In the genomic region with DNA sequence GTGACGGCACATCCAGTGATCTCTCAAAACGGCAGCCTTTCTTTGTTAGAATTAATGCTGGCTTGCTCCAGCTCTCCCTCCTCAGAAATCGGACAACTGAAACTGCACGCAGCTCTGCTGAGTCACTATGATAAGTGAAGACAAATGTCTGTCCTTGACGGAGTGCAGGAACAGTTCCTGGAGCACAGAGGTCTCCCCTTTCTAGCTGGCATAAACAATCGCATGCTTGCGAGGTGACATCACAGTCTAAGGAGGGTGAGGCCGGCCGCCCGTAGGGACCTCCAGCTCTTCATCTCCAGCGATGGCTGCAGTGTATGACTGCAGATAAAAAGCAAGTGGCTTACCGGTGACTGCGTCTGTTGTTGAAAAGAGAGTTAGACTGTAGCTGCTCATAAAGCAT, we compare ENCODE assay signal across 8 mouse cellular contexts. TPM values are rescaled to one million over a fixed set of nuclear protein-coding genes. Genes with fewer than 3 reads are reported as not detected.
DNase-seq lines count a peak whose midpoint lies in the region; ATAC-seq and TF ChIP-seq lines count a peak whose summit lies in the region.

No protein-coding gene starts in this region.

- intact Hi-C loops in left cerebral cortex, adult 2 months (cut with DNase I) = no loop called here

- DNase-seq in ES-E14 (ENCODE audit: low read depth, low spot score) = peak; percentile 75
- peak; percentile 91 for DNase-seq in adrenal gland, adult 2 months
- DNase-seq in heart, adult 11 months = peak; percentile 98
- peak; percentile 91 for DNase-seq in skeletal muscle tissue, adult 2 months (ENCODE audit: low read depth, low spot score)
- no peak for DNase-seq in left cerebral cortex, adult 2 months (ENCODE audit: extremely low spot score in 1 of 2, low spot score in 2 of 2)

- H3K4me3 ChIP-seq in ES-E14 (ENCODE audit: insufficient read depth in 1 of 2, low read depth in 1 of 2, low read length in 2 of 2, poor library complexity in 1 of 2, severe bottlenecking in 1 of 2) = peak overlapping the region; percentile 7 to 19; a peak in 3 of 4 replicates
- no peak overlapping the region for H3K4me3 ChIP-seq in limb, embryonic 15.5 days
- no peak overlapping the region for H3K4me3 ChIP-seq in forebrain, embryonic 16.5 days (replicated peaks; ENCODE audit: low read length)
- H3K4me3 ChIP-seq in left cerebral cortex, adult 2 months = no peak overlapping the region

- peak; percentile 67; the same call in 1 of the 2 replicates for ATAC-seq in limb, embryonic 15.5 days (ENCODE audit: insufficient number of reproducible peaks, low FRiP score, low TSS enrichment, low read depth)
- no peak for ATAC-seq in erythroid progenitor cell, adult 5-6 weeks (replicated peaks; ENCODE audit: low FRiP score, poor library complexity, severe bottlenecking)
- ATAC-seq in forebrain, embryonic 16.5 days = no peak

- no peak for TF ChIP-seq CTCF in left cerebral cortex, adult 2 months (IDR thresholded peaks at IDR 0.05)

- H3K27ac ChIP-seq in ES-E14 (ENCODE audit: insufficient read depth, low read depth, low read length, poor library complexity, severe bottlenecking) = peak overlapping the region; percentile 70
- no peak overlapping the region for H3K27ac ChIP-seq in limb, embryonic 15.5 days
- H3K27ac ChIP-seq in forebrain, embryonic 16.5 days (ENCODE audit: low read length) = no peak overlapping the region
- no peak overlapping the region for H3K27ac ChIP-seq in left cerebral cortex, adult 2 months

- H3K9me3 ChIP-seq in ES-E14 (ENCODE audit: control insufficient read depth, insufficient read depth, low read depth, low read length) = no peaks in the 10 kb centered on the region
- no peaks in the 10 kb centered on the region for H3K9me3 ChIP-seq in limb, embryonic 15.5 days
- no peaks in the 10 kb centered on the region for H3K9me3 ChIP-seq in forebrain, embryonic 16.5 days (ENCODE audit: control insufficient read depth, low read length)

- H3K9ac ChIP-seq in ES-E14 (ENCODE audit: insufficient read depth, low read depth, low read length, poor library complexity, severe bottlenecking) = peak overlapping the region; percentile 42; the same call in 1 of the 2 replicates
- no peak overlapping the region for H3K9ac ChIP-seq in limb, embryonic 15.5 days
- H3K9ac ChIP-seq in forebrain, embryonic 16.5 days (replicated peaks; ENCODE audit: low read depth, low read length) = no peak overlapping the region

- no peaks in the 10 kb centered on the region for H3K27me3 ChIP-seq in limb, embryonic 15.5 days
- no peaks in the 10 kb centered on the region for H3K27me3 ChIP-seq in forebrain, embryonic 16.5 days (replicated peaks; ENCODE audit: control insufficient read depth, insufficient read depth, low read length)

- in situ Hi-C loops in ES-E14 (cut with MboI; ENCODE audit: low sequenced_read_pairs in 2 of 2, unreplicated experiment in 2 of 2) = no loop called here

- no peak overlapping the region for H3K4me2 ChIP-seq in limb, embryonic 15.5 days
- no peak overlapping the region for H3K4me2 ChIP-seq in forebrain, embryonic 16.5 days (ENCODE audit: low read length)

- 42% methylated on average over 13 of the region's 13 CpGs for WGBS in limb, embryonic 15.5 days
- 52% methylated on average over 13 of the region's 13 CpGs for WGBS in forebrain, embryonic 16.5 days

- H3K4me1 ChIP-seq in ES-E14 (ENCODE audit: control insufficient read depth in 2 of 2, insufficient read depth in 2 of 2, low read length in 2 of 2, poor library complexity in 1 of 2) = peaks cover 1 to 4% of the 10 kb centered on the region in 2 experiments; a peak in 2 of 4 replicates
- H3K4me1 ChIP-seq in limb, embryonic 15.5 days = no peaks in the 10 kb centered on the region
- H3K4me1 ChIP-seq in forebrain, embryonic 16.5 days (replicated peaks; ENCODE audit: control insufficient read depth, insufficient read depth, low read length) = no peaks in the 10 kb centered on the region

- H3K36me3 ChIP-seq in ES-E14 (ENCODE audit: control insufficient read depth, insufficient read depth, low read length, poor library complexity, severe bottlenecking) = peaks cover 32% of the 10 kb centered on the region
- peaks cover 93% of the 10 kb centered on the region for H3K36me3 ChIP-seq in limb, embryonic 15.5 days
- H3K36me3 ChIP-seq in forebrain, embryonic 16.5 days (ENCODE audit: control insufficient read depth, insufficient read depth) = peaks cover 73% of the 10 kb centered on the region

TF ChIP-seq in ES-E14, 5 proteins besides CTCF, POLR2A, EP300 and RAD21:
- peak; percentile 99 for TF ChIP-seq MAFK (IDR thresholded peaks at IDR 0.05; ENCODE audit: insufficient read depth, low read depth, low read length)
- no peak for TF ChIP-seq CHD2 (IDR thresholded peaks at IDR 0.05; ENCODE audit: low read depth, low read length)

RNA-seq across cellular contexts. Expression of a gene that starts 31.0 kb away (rescaled TPM):
- 28.4 and 45.4 TPM in 2 replicates for total RNA-seq in ES-E14 (2012; rRNA removed)
- 1 to 10 TPM; 4.3 to 8.5 TPM for total RNA-seq in adrenal gland, adult 2 months (2021)
- 0.91 and 1.1 TPM in 2 replicates for polyA plus RNA-seq in adrenal gland, adult 2 months (2012; rRNA removed)
- polyA plus RNA-seq in limb, embryonic 15.5 days (2015; fragmentation: Nextera tagmentation; extraction: Ambion mirVana) = 29.5 and 32.6 TPM in 2 replicates
- 5.9 and 14.1 TPM in 2 replicates for total RNA-seq in erythroid progenitor cell, adult 5-6 weeks (2015; ENCODE audit: low replicate concordance)
- total RNA-seq in erythroid progenitor cell, adult 5-6 weeks (2017; ENCODE audit: low replicate concordance) = 11.8 and 14.0 TPM in 2 replicates
- polyA plus RNA-seq in forebrain, embryonic 16.5 days (2015; fragmentation: Nextera tagmentation; extraction: Ambion mirVana) = 25.2 and 25.8 TPM in 2 replicates
- total RNA-seq in left cerebral cortex, adult 2 months (2021) = 1 to 10 TPM; 5.3 to 5.9 TPM

RNA-seq across cellular contexts. Expression of a gene that starts 34.8 kb away (rescaled TPM):
- total RNA-seq in ES-E14 (2012; rRNA removed) = 9.0 and 10.7 TPM in 2 replicates
- total RNA-seq in adrenal gland, adult 2 months (2021) = 10 to 100 TPM; 18.6 to 19.8 TPM
- polyA plus RNA-seq in adrenal gland, adult 2 months (2012; rRNA removed) = 2.4 and 3.7 TPM in 2 replicates
- polyA plus RNA-seq in limb, embryonic 15.5 days (2015; fragmentation: Nextera tagmentation; extraction: Ambion mirVana) = 18.8 and 19.0 TPM in 2 replicates
- total RNA-seq in erythroid progenitor cell, adult 5-6 weeks (2015; ENCODE audit: low replicate concordance) = 3.8 and 13.3 TPM in 2 replicates
- total RNA-seq in erythroid progenitor cell, adult 5-6 weeks (2017; ENCODE audit: low replicate concordance) = 5.1 and 8.5 TPM in 2 replicates
- 40.8 and 42.8 TPM in 2 replicates for polyA plus RNA-seq in forebrain, embryonic 16.5 days (2015; fragmentation: Nextera tagmentation; extraction: Ambion mirVana)
- total RNA-seq in left cerebral cortex, adult 2 months (2021) = 10 to 100 TPM; 15.6 to 16.3 TPM

RNA-seq across cellular contexts. Expression of a gene that starts 35.1 kb away (rescaled TPM):
- total RNA-seq in ES-E14 (2012; rRNA removed) = 13.9 and 15.2 TPM in 2 replicates
- 10 to 100 TPM in 1 of 2 experiments, 1 to 10 TPM in 1; 9.4 to 10.9 TPM for total RNA-seq in adrenal gland, adult 2 months (2021)
- polyA plus RNA-seq in adrenal gland, adult 2 months (2012; rRNA removed) = 4.2 and 4.5 TPM in 2 replicates
- polyA plus RNA-seq in limb, embryonic 15.5 days (2015; fragmentation: Nextera tagmentation; extraction: Ambion mirVana) = 19.3 and 21.2 TPM in 2 replicates
- total RNA-seq in erythroid progenitor cell, adult 5-6 weeks (2015; ENCODE audit: low replicate concordance) = 2.5 and 4.0 TPM in 2 replicates
- 1.9 and 2.7 TPM in 2 replicates for total RNA-seq in erythroid progenitor cell, adult 5-6 weeks (2017; ENCODE audit: low replicate concordance)
- 54.4 and 56.7 TPM in 2 replicates for polyA plus RNA-seq in forebrain, embryonic 16.5 days (2015; fragmentation: Nextera tagmentation; extraction: Ambion mirVana)
- total RNA-seq in left cerebral cortex, adult 2 months (2021) = 10 to 100 TPM; 40.7 to 45.1 TPM

RNA-seq across cellular contexts. Expression of a gene that starts 47.9 kb away (rescaled TPM):
- 0.09 TPM in 1 of 2 replicates, not detected in the other for total RNA-seq in ES-E14 (2012; rRNA removed)
- total RNA-seq in adrenal gland, adult 2 months (2021) = under 1 TPM in 1 of 2 experiments, not detected in 1; 0.14 TPM
- polyA plus RNA-seq in adrenal gland, adult 2 months (2012; rRNA removed) = not detected in 2 replicates
- polyA plus RNA-seq in limb, embryonic 15.5 days (2015; fragmentation: Nextera tagmentation; extraction: Ambion mirVana) = 0.05 TPM in 1 of 2 replicates, not detected in the other
- total RNA-seq in erythroid progenitor cell, adult 5-6 weeks (2015; ENCODE audit: low replicate concordance) = not detected in 2 replicates
- total RNA-seq in erythroid progenitor cell, adult 5-6 weeks (2017; ENCODE audit: low replicate concordance) = not detected in 2 replicates
- polyA plus RNA-seq in forebrain, embryonic 16.5 days (2015; fragmentation: Nextera tagmentation; extraction: Ambion mirVana) = not detected in 2 replicates
- total RNA-seq in left cerebral cortex, adult 2 months (2021) = under 1 TPM in 1 of 2 experiments, not detected in 1; 0.18 TPM

RNA-seq across cellular contexts. Expression of a gene that starts 48.1 kb away (rescaled TPM):
- 314 and 361 TPM in 2 replicates for total RNA-seq in ES-E14 (2012; rRNA removed)
- 100 to 1,000 TPM in 1 of 2 experiments, 10 to 100 TPM in 1; 87.8 to 101 TPM for total RNA-seq in adrenal gland, adult 2 months (2021)
- polyA plus RNA-seq in adrenal gland, adult 2 months (2012; rRNA removed) = 9.7 and 9.8 TPM in 2 replicates
- 496 and 517 TPM in 2 replicates for polyA plus RNA-seq in limb, embryonic 15.5 days (2015; fragmentation: Nextera tagmentation; extraction: Ambion mirVana)
- total RNA-seq in erythroid progenitor cell, adult 5-6 weeks (2015; ENCODE audit: low replicate concordance) = 167 and 184 TPM in 2 replicates
- 125 and 132 TPM in 2 replicates for total RNA-seq in erythroid progenitor cell, adult 5-6 weeks (2017; ENCODE audit: low replicate concordance)
- 575 and 647 TPM in 2 replicates for polyA plus RNA-seq in forebrain, embryonic 16.5 days (2015; fragmentation: Nextera tagmentation; extraction: Ambion mirVana)
- 100 to 1,000 TPM; 103 to 115 TPM for total RNA-seq in left cerebral cortex, adult 2 months (2021)

Comparison
In these comparisons a context has a peak if more than half of its experiments do, and no peak if none do; other contexts are left out.
1. DNase-seq: peak in ES-E14 (single experiment), adrenal gland, adult 2 months (single experiment), heart, adult 11 months (single experiment) and skeletal muscle tissue, adult 2 months (single experiment); none in left cerebral cortex, adult 2 months (0 of 2).
2. H3K4me3 ChIP-seq: peak in ES-E14 (2 of 2); none in limb, embryonic 15.5 days (single experiment), forebrain, embryonic 16.5 days (single experiment) and left cerebral cortex, adult 2 months (single experiment).